Mouse (Mus musculus) cerebellum, adult 2 months (tissue): ENCODE data around the gene Hist1h2ak. TPM values are rescaled to one million over a fixed set of nuclear protein-coding genes. Genes with fewer than 3 reads are reported as not detected.
A peak's percentile ranks its signal among the peaks of the same experiment; 100 is the strongest.
"Not testable (repeated sequence)": the region's sequence is repeated elsewhere in the genome, so short reads cannot be mapped to it uniquely, and the experiment has no call there.

ENCODE experiments used
- DNase-seq, 2 experiments: peaks; one replicate each; pipeline ENCODE4 v3.0.0; 2021
- H3K27ac ChIP-seq: fragments of 200-500 bp; 2 replicates; pipeline ENCODE4 v1.5.1; 2012; ENCODE audit warnings: low read length, control low read depth, inconsistent platforms; ENCODE audit not compliant: insufficient read depth
- H3K27me3 ChIP-seq: fragments of 200-500 bp; 2 replicates; pipeline ENCODE4 v1.6.1; 2012; ENCODE audit warnings: inconsistent platforms, mild to moderate bottlenecking, low read length, moderate library complexity; ENCODE audit not compliant: control insufficient read depth, insufficient read depth
- H3K4me1 ChIP-seq: fragments of 200-500 bp; 2 replicates; pipeline ENCODE4 v1.6.1; 2011; ENCODE audit warnings: low read length; ENCODE audit not compliant: control insufficient read depth, insufficient read depth
- H3K4me3 ChIP-seq: fragments of 200-500 bp; replicated peaks from 2 replicates; pipeline ENCODE3; 2011; ENCODE audit warnings: mild to moderate bottlenecking, low read depth, low read length, control low read depth; ENCODE audit not compliant: insufficient read depth
- CTCF ChIP-seq: fragments of 200-500 bp; IDR thresholded peaks from 2 replicates; pipeline ENCODE4 v1.5.1; 2011; ENCODE audit warnings: low read depth, mild to moderate bottlenecking, control low read depth, low read length, moderate library complexity, borderline replicate concordance; ENCODE audit not compliant: insufficient read depth
- POLR2A ChIP-seq: fragments of 200-500 bp; IDR thresholded peaks from 2 replicates; pipeline ENCODE4 v1.6.1; 2011; ENCODE audit warnings: low read length, control low read depth, borderline replicate concordance; ENCODE audit not compliant: insufficient read depth
- WGBS: fragments of 180-500 bp; shearing (Covaris S2); methylation state at CpG from one replicate; pipeline ENCODE4 v1.1.7; 2018; 5-methylcytosine and 5-hydroxymethylcytosine counted together
- polyA plus RNA-seq: library from polyadenylated mRNA; depleted of rRNA; stranded (reverse); fragments of >200 nt; gene quantifications from 2 replicates; pipeline ENCODE4 v1.2.3, GENCODE M21; 2012

Hist1h2ak gene
- polyA plus RNA-seq, 1 experiment = 1.9 TPM

GRCm38 (mm10) chr13:21786189-21786898 is 32.7 kb upstream of the Hist1h2ak start:
- no peak for DNase-seq
- WGBS = 7% methylated on average over 8 of the region's 8 CpGs
- Histone ChIP-seq H3K27ac (no peak overlapping the region), H3K4me1 (0 out of 2 replicates have a peak, but pooled peaks cover 2% of the 10 kb centered on the region), H3K27me3 (no peaks in the 10 kb centered on the region), H3K4me3 (peak overlapping the region; percentile 23)
- TF ChIP-seq POLR2A = no peak
- no peak for TF ChIP-seq CTCF

- Histone ChIP-seq H3K27me3 (no peaks in the 10 kb centered on the region), H3K4me1 (no peaks in the 10 kb centered on the region; the same call in 1 of the 2 replicates), H3K27ac (no peak overlapping the region), H3K4me3 (no peak overlapping the region)
- 36% methylated on average over 6 of the region's 6 CpGs for WGBS
- DNase-seq = no peak
- TF ChIP-seq CTCF (no peak), POLR2A (no peak)
These were observed 30.7 kb upstream of the Hist1h2ak start for GRCm38 (mm10) chr13:21784311-21784710.

GRCm38 (mm10) chr13:21783734-21784161 is 30.1 kb upstream of the Hist1h2ak start:
- TF ChIP-seq CTCF (no peak), POLR2A (no peak)

GRCm38 (mm10) chr13:21783255-21783617 is 29.6 kb upstream of the Hist1h2ak start, which contains the start of gene Hist1h3i:
Gene Hist1h3i (minus strand): TSS chr13:21783370.
- H3K27ac ChIP-seq = peak within 1 kb of the TSS; percentile 40; the same call in 1 of the 2 replicates
- H3K4me3 ChIP-seq = peak within 1 kb of the TSS; percentile 50
- TF ChIP-seq POLR2A (peak; percentile 37; the same call in 1 of the 2 replicates), CTCF (no peak)
- WGBS = under 1% methylated on average over 15 of the region's 20 CpGs
- no peaks in the 10 kb centered on the region; the same call in 1 of the 2 replicates for H3K4me1 ChIP-seq
- no peaks in the 10 kb centered on the region for H3K27me3 ChIP-seq
- DNase-seq = peak; percentile 69 to 88

More at GRCm38 (mm10) chr13:21783734-21784161, 30.1 kb upstream of the Hist1h2ak start:
- peak; percentile 25 to 32 for DNase-seq
- Histone ChIP-seq H3K4me3 (peak overlapping the region; percentile 7), H3K27me3 (no peaks in the 10 kb centered on the region), H3K27ac (no peak overlapping the region), H3K4me1 (no peaks in the 10 kb centered on the region; the same call in 1 of the 2 replicates)
- WGBS = 1% methylated on average over 9 of the region's 9 CpGs

- peak; percentile 35 to 46 for DNase-seq
- Histone ChIP-seq H3K4me3 (peak overlapping the region; percentile 42), H3K27ac (peak overlapping the region; percentile 40; the same call in 1 of the 2 replicates)
- H3K27me3 ChIP-seq, H3K4me1 ChIP-seq: not testable (repeated sequence)
- 3% methylated on average over 17 of the region's 35 CpGs for WGBS
These were observed 29.0 kb upstream of the Hist1h2ak start for GRCm38 (mm10) chr13:21782361-21783254.

GRCm38 (mm10) chr13:21781639-21782038 is 28.0 kb upstream of the Hist1h2ak start:
- TF ChIP-seq POLR2A (no peak), CTCF (no peak)
- H3K27ac ChIP-seq = no peak overlapping the region
- no peak overlapping the region for H3K4me3 ChIP-seq
- no peaks in the 10 kb centered on the region for H3K27me3 ChIP-seq
- 95% methylated on average over 1 of the region's 1 CpGs for WGBS
- no peaks in the 10 kb centered on the region; the same call in 1 of the 2 replicates for H3K4me1 ChIP-seq
- DNase-seq = no peak

- H3K4me3 ChIP-seq = no peak overlapping the region
- no peak overlapping the region for H3K27ac ChIP-seq
- 43% methylated on average over 6 of the region's 6 CpGs for WGBS
- H3K4me1 ChIP-seq = no peaks in the 10 kb centered on the region; the same call in 1 of the 2 replicates
- TF ChIP-seq POLR2A (no peak), CTCF (no peak)
- no peaks in the 10 kb centered on the region for H3K27me3 ChIP-seq
- DNase-seq = no peak
These were observed 27.5 kb upstream of the Hist1h2ak start for GRCm38 (mm10) chr13:21781021-21781555.
